Mouse (Mus musculus): ENCODE measurements around the gene Rnf185. TPM values are rescaled to one million over a fixed set of nuclear protein-coding genes. Genes with fewer than 3 reads are reported as not detected.

Gene Rnf185
- total RNA-seq (2021) = 10 to 100 TPM; 15.1 to 16.1 TPM
- long read RNA-seq, experiment 1, transcript Rnf185-202 (7 exons, 2,787 nt) = major isoform, 9 of 13 reads
- long read RNA-seq, experiment 1, partial matches to known transcripts = 1 of 13 reads
- long read RNA-seq, experiment 1, other reads (novel, unspliced or antisense) = 2 of 13 reads
- long read RNA-seq, experiment 2, transcript Rnf185-202 (7 exons, 2,787 nt) = major isoform, 12 of 13 reads
- long read RNA-seq, experiment 2, partial matches to known transcripts = 0 of 13 reads
- long read RNA-seq, experiment 2, other reads (novel, unspliced or antisense) = 1 of 13 reads

GRCm38 (mm10) chr11:3452167-3452639 is at the start of gene Rnf185:
Gene Rnf185 (minus strand): TSS chr11:3452363.
- intact Hi-C loops (cut with DNase I) = no loop called here
- peak; percentile 77 to 91 for DNase-seq

GRCm38 (mm10) chr11:3497296-3497695 is 45.1 kb upstream of the Rnf185 start:
- intact Hi-C loops (cut with DNase I) = no loop called here
- no peak for DNase-seq

- no peak for DNase-seq
- intact Hi-C loops (cut with DNase I) = no loop called here
Measured at GRCm38 (mm10) chr11:3496756-3497155, 44.6 kb upstream of the Rnf185 start.

GRCm38 (mm10) chr11:3495496-3495895 is 43.3 kb upstream of the Rnf185 start:
- no peak for DNase-seq

GRCm38 (mm10) chr11:3494857-3495256 is 42.7 kb upstream of the Rnf185 start:
- intact Hi-C loops (cut with DNase I) = no loop called here
- DNase-seq = no peak

More at GRCm38 (mm10) chr11:3495496-3495895, 43.3 kb upstream of the Rnf185 start:
- intact Hi-C loops (cut with DNase I) = no loop called here

- intact Hi-C loops (cut with DNase I) = no loop called here
- no peak for DNase-seq
Measured at GRCm38 (mm10) chr11:3492748-3493147, 40.6 kb upstream of the Rnf185 start.

GRCm38 (mm10) chr11:3489036-3489435 is 36.9 kb upstream of the Rnf185 start:
- no peak for DNase-seq
- intact Hi-C loops (cut with DNase I) = no loop called here

- no peak for DNase-seq
- intact Hi-C loops (cut with DNase I) = no loop called here
Measured at GRCm38 (mm10) chr11:3487952-3488570, 35.9 kb upstream of the Rnf185 start, which contains the start of gene Pla2g3. Gene Pla2g3 (plus strand): TSS chr11:3488284.

- no peak for DNase-seq
- intact Hi-C loops (cut with DNase I) = no loop called here
Measured at GRCm38 (mm10) chr11:3486349-3486748, 34.2 kb upstream of the Rnf185 start.

GRCm38 (mm10) chr11:3483980-3484642 is 31.9 kb upstream of the Rnf185 start:
- no peak for DNase-seq
- intact Hi-C loops (cut with DNase I) = no loop called here

- intact Hi-C loops (cut with DNase I) = loop anchor here (10.0 kb wide), 3 partner anchors 129 to 309 kb away; no protein-coding TSS in a partner anchor
- DNase-seq = no peak
Measured at GRCm38 (mm10) chr11:3475489-3475888, 23.3 kb upstream of the Rnf185 start.

GRCm38 (mm10) chr11:3474480-3475115 is 22.4 kb upstream of the Rnf185 start:
- intact Hi-C loops (cut with DNase I) = loop anchor here (1.0 to 10.0 kb wide), 4 partner anchors 40 to 310 kb away; partner anchors contain the start of gene Selenom
- DNase-seq = no peak

GRCm38 (mm10) chr11:3472484-3472883 is 20.3 kb upstream of the Rnf185 start:
- DNase-seq = peak; percentile 72 to 82
- intact Hi-C loops (cut with DNase I) = loop anchor here (10.0 kb wide), 3 partner anchors 132 to 312 kb away; no protein-coding TSS in a partner anchor

- no peak for DNase-seq
- intact Hi-C loops (cut with DNase I) = loop anchor here (2.0 to 10.0 kb wide), 4 partner anchors 61 to 313 kb away; no protein-coding TSS in a partner anchor
Measured at GRCm38 (mm10) chr11:3471448-3471850, 19.3 kb upstream of the Rnf185 start.

- DNase-seq = no peak
Measured at GRCm38 (mm10) chr11:3462846-3463245, 10.7 kb upstream of the Rnf185 start.

GRCm38 (mm10) chr11:3459105-3459468 is 6.9 kb upstream of the Rnf185 start:
- no peak for DNase-seq
- intact Hi-C loops (cut with DNase I) = no loop called here

More at GRCm38 (mm10) chr11:3462846-3463245, 10.7 kb upstream of the Rnf185 start:
- intact Hi-C loops (cut with DNase I) = no loop called here

- no peak for DNase-seq
- intact Hi-C loops (cut with DNase I) = no loop called here
Measured at GRCm38 (mm10) chr11:3458428-3459104, 6.4 kb upstream of the Rnf185 start.

- peak in 1 of 2 experiments; percentile 51 for DNase-seq
- intact Hi-C loops (cut with DNase I) = no loop called here
Measured at GRCm38 (mm10) chr11:3456354-3456753, 4.2 kb upstream of the Rnf185 start.

- DNase-seq = no peak
- intact Hi-C loops (cut with DNase I) = no loop called here
Measured at GRCm38 (mm10) chr11:3454506-3454905, 2.3 kb upstream of the Rnf185 start.

GRCm38 (mm10) chr11:3453467-3453866 is 1.3 kb upstream of the Rnf185 start:
- intact Hi-C loops (cut with DNase I) = no loop called here
- no peak for DNase-seq

Data from gastrocnemius, postnatal 36 days (tissue).